Mouse (Mus musculus) hindbrain, postnatal 0 days (tissue): ENCODE results near the gene Gm44790. TPM values are rescaled to one million over a fixed set of nuclear protein-coding genes. Genes with fewer than 3 reads are reported as not detected.

Experiments
- ATAC-seq: fragments of 200-750 bp; cut with Nextera tagmentation; 2 replicates; pipeline ENCODE4 v1.8.0; 2017; ENCODE audit warnings: mild to moderate bottlenecking, moderate TSS enrichment, moderate library complexity
- DNase-seq: peaks from one replicate; pipeline ENCODE4 v3.0.0-alpha.2; 2015; ENCODE audit warnings: low spot score
- H3K27ac ChIP-seq: fragments of 300-500 bp; sonication (generic); 2 replicates; pipeline ENCODE4 v1.5.1; 2014; ENCODE audit warnings: mild to moderate bottlenecking
- H3K27me3 ChIP-seq: fragments of 300-500 bp; sonication (generic); 2 replicates; pipeline ENCODE4 v1.6.1; 2014; ENCODE audit warnings: low read length, mixed read lengths; ENCODE audit not compliant: insufficient read depth
- H3K36me3 ChIP-seq: fragments of 300-500 bp; sonication (generic); 2 replicates; pipeline ENCODE4 v1.6.1; 2014; ENCODE audit warnings: low read length, mixed read lengths; ENCODE audit not compliant: insufficient read depth
- H3K4me1 ChIP-seq: fragments of 300-500 bp; sonication (generic); 2 replicates; pipeline ENCODE4 v1.6.1; 2014; ENCODE audit warnings: antibody characterized with exemption, low read length, mixed read lengths; ENCODE audit not compliant: insufficient read depth
- H3K4me2 ChIP-seq: fragments of 300-500 bp; sonication (generic); 2 replicates; pipeline ENCODE4 v1.6.1; 2014; ENCODE audit warnings: low read depth, mild to moderate bottlenecking, low read length, moderate library complexity, mixed read lengths
- H3K4me3 ChIP-seq: fragments of 300-500 bp; sonication (generic); 2 replicates; pipeline ENCODE4 v1.5.1; 2014; ENCODE audit warnings: low read length
- H3K9ac ChIP-seq: fragments of 300-500 bp; sonication (generic); replicated peaks from 2 replicates; pipeline ENCODE4 v1.6.1; 2014; ENCODE audit warnings: mild to moderate bottlenecking, low read length, moderate library complexity, mixed read lengths
- H3K9me3 ChIP-seq: fragments of 300-500 bp; sonication (generic); 2 replicates; pipeline ENCODE4 v1.6.1; 2016; ENCODE audit warnings: low read length, mixed read lengths
- CTCF ChIP-seq: IDR thresholded peaks from 2 replicates; pipeline ENCODE4 v1.5.1; 2016; ENCODE audit warnings: antibody characterized with exemption, control low read depth, low read depth
- WGBS: fragments of 180-500 bp; shearing (Covaris S2); extraction: QIAGEN DNeasy Blood & Tissue Kit; methylation state at CpG from one replicate; pipeline ENCODE4 v1.1.7; 2014; 5-methylcytosine and 5-hydroxymethylcytosine counted together
- polyA plus RNA-seq: library from polyadenylated mRNA; unstranded; fragments of >200 nt; fragmentation: Nextera tagmentation; extraction: Ambion mirVana; gene quantifications from 2 replicates; pipeline ENCODE4 v1.2.1, GENCODE M21; 2015
- total RNA-seq: library from RNA; depleted of rRNA; stranded (reverse); fragments of >200 nt; gene quantifications from 2 replicates; pipeline ENCODE4 v1.2.3, GENCODE M21; 2014

The Gm44790 gene
- total and polyA plus RNA-seq, 2 experiments from 2014 or later, result not detected

DNA sequence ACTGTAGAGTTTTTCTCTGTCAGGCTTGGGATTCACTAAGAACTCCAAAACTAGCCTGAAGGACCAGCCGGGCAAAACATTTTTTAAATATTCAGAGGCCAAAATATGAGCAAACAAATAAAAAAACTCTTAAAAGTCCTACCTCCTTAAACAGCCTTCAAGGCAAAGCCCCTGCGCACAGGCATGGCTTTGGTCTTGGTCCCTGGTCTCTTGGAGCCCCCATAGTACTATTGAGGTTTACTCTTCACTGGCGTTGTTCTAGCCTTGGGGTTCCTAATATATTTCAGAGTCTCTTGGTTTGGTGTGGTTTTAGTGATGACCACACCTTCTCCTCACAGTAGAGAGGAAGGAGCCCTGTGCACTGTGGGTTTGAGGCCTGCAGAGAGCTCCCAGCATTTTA lies 5.1 kb downstream of the Gm44790 start:
- Histone ChIP-seq H3K9me3 (no peaks in the 10 kb centered on the region), H3K4me2 (no peak overlapping the region), H3K4me3 (no peak overlapping the region), H3K27me3 (no peaks in the 10 kb centered on the region), H3K4me1 (no peaks in the 10 kb centered on the region), H3K27ac (no peak overlapping the region), H3K36me3 (peaks cover 50% of the 10 kb centered on the region), H3K9ac (no peak overlapping the region)
- no peak for ATAC-seq
- whole genome bisulfite sequencing, result 97% methylated on average over 3 of the region's 3 CpGs
- TF ChIP-seq CTCF, result no peak
- no peak for DNase-seq

GRCm38 (mm10) chr6:86433696-86434095 lies 7.2 kb downstream of the Gm44790 start:
- Histone ChIP-seq H3K9me3 (no peaks in the 10 kb centered on the region), H3K9ac (no peak overlapping the region), H3K27me3 (no peaks in the 10 kb centered on the region), H3K4me3 (no peak overlapping the region), H3K4me1 (no peaks in the 10 kb centered on the region; the same call in 1 of the 2 replicates), H3K27ac (no peak overlapping the region), H3K36me3 (peaks cover 28% of the 10 kb centered on the region), H3K4me2 (no peak overlapping the region)
- WGBS, result 95% methylated on average over 1 of the region's 1 CpGs
- DNase-seq, result no peak
- no peak for ATAC-seq
- no peak for TF ChIP-seq CTCF

DNA sequence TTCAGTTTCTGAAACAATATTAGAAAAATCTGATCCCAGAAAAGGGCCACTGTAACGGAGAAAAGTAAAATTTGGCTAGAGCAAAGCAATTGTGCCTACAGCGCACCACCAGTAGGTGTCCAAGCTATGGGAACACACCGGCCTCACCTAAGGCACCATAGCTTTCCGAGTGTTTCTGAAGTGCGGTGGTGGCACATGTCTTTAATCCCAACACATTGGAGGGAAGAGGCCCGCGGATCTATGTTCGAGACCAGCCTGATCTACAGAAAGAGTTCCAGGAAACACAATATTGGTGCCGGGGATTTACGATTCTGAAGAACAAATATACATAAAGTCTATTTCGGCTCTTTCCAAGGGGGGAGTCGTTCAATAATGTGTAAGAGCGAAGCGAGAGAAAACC lies 11.3 kb downstream of the Gm44790 start:
- WGBS, result 2% methylated on average over 14 of the region's 14 CpGs
- Histone ChIP-seq H3K9me3 (no peaks in the 10 kb centered on the region), H3K27me3 (no peaks in the 10 kb centered on the region), H3K4me2 (peak overlapping the region; percentile 88), H3K36me3 (peaks cover 15% of the 10 kb centered on the region), H3K4me1 (peaks cover 7% of the 10 kb centered on the region; the same call in 1 of the 2 replicates), H3K4me3 (peak overlapping the region; percentile 74), H3K9ac (peak overlapping the region; percentile 79), H3K27ac (peak overlapping the region; percentile 90)
- DNase-seq, result peak; percentile 71
- peak; percentile 70 for TF ChIP-seq CTCF
- peak; percentile 44; the same call in 1 of the 2 replicates for ATAC-seq

DNA sequence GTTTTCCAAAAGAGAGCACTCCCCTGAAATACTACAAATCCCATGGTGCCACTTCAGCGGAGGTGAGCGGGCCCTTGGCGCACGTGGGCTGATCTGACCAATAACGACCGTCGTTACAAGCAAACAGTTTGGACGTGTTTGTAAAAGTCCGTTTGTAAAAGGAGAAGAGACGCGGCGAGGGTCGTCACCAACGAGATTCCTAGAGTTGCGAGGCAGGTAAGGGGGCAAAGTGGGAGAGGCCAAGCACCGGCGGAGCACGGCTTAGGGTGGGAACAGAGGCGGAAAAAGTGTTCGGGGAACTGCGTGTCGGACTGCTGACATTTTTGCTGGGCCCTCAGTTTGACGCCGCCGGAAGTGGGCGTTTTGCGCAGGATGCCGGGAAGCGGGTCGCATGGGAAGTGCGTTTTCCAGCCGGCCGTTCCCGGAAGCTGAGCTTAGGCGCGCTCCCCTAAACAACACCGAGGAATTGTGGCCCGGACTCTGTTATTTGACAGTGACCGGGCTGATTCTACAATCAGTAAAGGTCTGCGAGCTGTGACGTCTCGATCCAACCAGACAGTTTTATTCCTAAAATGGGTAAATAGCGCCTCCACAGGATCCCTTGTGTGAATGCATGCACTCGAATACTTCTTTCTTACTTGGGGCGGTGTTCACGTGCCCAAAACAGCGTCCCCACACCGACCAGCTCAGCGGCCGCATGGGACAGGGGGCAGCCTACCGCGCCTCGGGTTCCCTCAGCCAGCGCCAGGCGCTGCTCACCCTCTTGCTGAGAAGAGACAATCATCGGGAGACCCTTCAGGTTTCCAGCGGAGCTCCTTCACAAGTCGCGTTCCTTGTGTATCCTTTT lies 12.0 kb downstream of the Gm44790 start, which contains the start of gene C87436:
C87436 (plus strand) TSS at position 103 of the 847 bp plus-strand sequence.
- Histone ChIP-seq H3K9me3 (no peaks in the 10 kb centered on the region), H3K27ac (peak within 1 kb of the TSS; percentile 90), H3K9ac (peak within 1 kb of the TSS; percentile 79), H3K4me2 (peak within 1 kb of the TSS; percentile 88), H3K4me1 (peaks cover 7% of the 10 kb centered on the region; the same call in 1 of the 2 replicates), H3K27me3 (no peaks in the 10 kb centered on the region), H3K36me3 (peaks cover 16% of the 10 kb centered on the region), H3K4me3 (peak within 1 kb of the TSS; percentile 74)
- DNase-seq, result peak; percentile 97
- TF ChIP-seq CTCF, result peak; percentile 70
- under 1% methylated on average over 59 of the region's 59 CpGs for WGBS
- ATAC-seq, result peak; percentile 97

DNA sequence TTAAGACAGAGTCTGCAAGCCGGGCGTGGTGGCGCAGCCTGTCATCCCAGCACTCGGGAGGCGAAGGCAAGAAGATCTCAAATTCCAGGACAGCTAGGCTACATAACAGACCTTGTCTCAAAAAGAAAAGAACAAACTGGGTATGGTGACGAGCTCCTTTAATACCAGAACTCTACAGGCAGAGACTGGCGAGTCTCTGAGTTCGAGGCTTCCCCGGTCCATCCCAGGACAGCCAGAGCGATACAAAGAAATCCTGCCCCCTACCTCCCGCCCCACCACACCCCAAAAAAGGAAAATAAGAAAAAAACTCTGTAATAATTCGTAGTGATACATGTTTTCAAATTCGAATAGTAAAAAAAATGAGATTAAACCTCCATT lies 12.7 kb downstream of the Gm44790 start:
- H3K36me3 ChIP-seq, result peaks cover 22% of the 10 kb centered on the region
- peak overlapping the region; percentile 74 for H3K4me3 ChIP-seq
- H3K27me3 ChIP-seq, result no peaks in the 10 kb centered on the region
- ATAC-seq, result no peak
- DNase-seq, result no peak
- no peaks in the 10 kb centered on the region for H3K9me3 ChIP-seq
- peak overlapping the region; percentile 79 for H3K9ac ChIP-seq
- H3K4me1 ChIP-seq, result peaks cover 7% of the 10 kb centered on the region; the same call in 1 of the 2 replicates
- TF ChIP-seq CTCF, result no peak
- H3K4me2 ChIP-seq, result peak overlapping the region; percentile 88
- H3K27ac ChIP-seq, result peak overlapping the region; percentile 90
- WGBS, result 4% methylated on average over 13 of the region's 13 CpGs

DNA sequence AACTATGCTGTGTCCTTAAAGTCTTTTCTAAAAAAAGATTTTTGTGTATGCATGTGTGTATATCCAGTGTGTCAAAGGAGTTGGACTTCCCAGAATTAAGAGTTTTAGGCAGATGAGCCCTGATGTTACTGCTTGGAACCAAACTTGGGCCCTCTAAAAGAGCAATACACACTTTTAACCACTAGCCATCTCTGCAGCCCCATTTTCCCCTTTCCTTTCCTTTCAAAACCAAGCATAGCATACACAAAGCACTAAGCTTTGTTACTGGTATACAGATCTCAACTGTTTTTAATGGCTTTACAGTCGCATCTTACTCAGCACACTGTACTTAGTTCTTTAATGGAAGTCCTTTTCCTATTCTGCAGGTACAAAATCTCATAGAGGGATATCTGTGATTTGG lies 13.1 kb downstream of the Gm44790 start:
- peak overlapping the region; percentile 74 for H3K4me3 ChIP-seq
- H3K36me3 ChIP-seq, result peaks cover 26% of the 10 kb centered on the region
- H3K9ac ChIP-seq, result peak overlapping the region; percentile 79
- peak overlapping the region; percentile 88 for H3K4me2 ChIP-seq
- H3K4me1 ChIP-seq, result peaks cover 7% of the 10 kb centered on the region; the same call in 1 of the 2 replicates
- H3K27me3 ChIP-seq, result no peaks in the 10 kb centered on the region
- TF ChIP-seq CTCF, result no peak
- 91% methylated on average over 1 of the region's 1 CpGs for WGBS
- H3K27ac ChIP-seq, result peak overlapping the region; percentile 90
- DNase-seq (no peak), ATAC-seq (no peak)
- no peaks in the 10 kb centered on the region for H3K9me3 ChIP-seq

GRCm38 (mm10) chr6:86441571-86441970 lies 15.1 kb downstream of the Gm44790 start:
- no peak for ATAC-seq
- DNase-seq, result no peak
- Histone ChIP-seq H3K4me3 (no peak overlapping the region), H3K27me3 (no peaks in the 10 kb centered on the region), H3K27ac (no peak overlapping the region), H3K9ac (no peak overlapping the region), H3K9me3 (no peaks in the 10 kb centered on the region), H3K36me3 (peaks cover 23% of the 10 kb centered on the region), H3K4me2 (no peak overlapping the region), H3K4me1 (peaks cover 7% of the 10 kb centered on the region; the same call in 1 of the 2 replicates)
- WGBS, result 89% methylated on average over 10 of the region's 10 CpGs
- TF ChIP-seq CTCF, result no peak
